Mouse (Mus musculus) neural tube, embryonic 14.5 days (tissue): ENCODE measurements around the gene Cdkl3. TPM values are rescaled to one million over a fixed set of nuclear protein-coding genes. Genes with fewer than 3 reads are reported as not detected.

ENCODE experiments used
- ATAC-seq: fragments of 200-750 bp; cut with Nextera tagmentation; 2 replicates; pipeline ENCODE4 v1.8.0; 2017; ENCODE audit warnings: low read depth, mild to moderate bottlenecking, moderate TSS enrichment, moderate library complexity
- H3K27ac ChIP-seq: fragments of 300-500 bp; sonication (generic); 2 replicates; pipeline ENCODE4 v1.5.1; 2014; ENCODE audit warnings: low read depth, mild to moderate bottlenecking, control low read depth, low read length, moderate library complexity, mixed read lengths
- H3K27me3 ChIP-seq: fragments of 300-500 bp; sonication (generic); 2 replicates; pipeline ENCODE4 v1.6.1; 2014; ENCODE audit warnings: low read length; ENCODE audit not compliant: control insufficient read depth, insufficient read depth
- H3K36me3 ChIP-seq: fragments of 300-500 bp; sonication (generic); 2 replicates; pipeline ENCODE4 v1.6.1; 2014; ENCODE audit warnings: low read length, mixed read lengths; ENCODE audit not compliant: control insufficient read depth, insufficient read depth
- H3K4me1 ChIP-seq: fragments of 300-500 bp; sonication (generic); 2 replicates; pipeline ENCODE4 v1.6.1; 2014; ENCODE audit warnings: low read length; ENCODE audit not compliant: control insufficient read depth, insufficient read depth
- H3K4me2 ChIP-seq: fragments of 300-500 bp; sonication (generic); 2 replicates; pipeline ENCODE4 v1.6.1; 2014; ENCODE audit warnings: mild to moderate bottlenecking, low read depth, low read length, control low read depth
- H3K4me3 ChIP-seq: fragments of 300-500 bp; sonication (generic); 2 replicates; pipeline ENCODE4 v1.5.1; 2014; ENCODE audit warnings: low read depth, low read length, control low read depth, mixed read lengths
- H3K9ac ChIP-seq: fragments of 300-500 bp; sonication (generic); replicated peaks from 2 replicates; pipeline ENCODE4 v1.6.1; 2014; ENCODE audit warnings: low read depth, mild to moderate bottlenecking, control low read depth, low read length, mixed read lengths
- H3K9me3 ChIP-seq: fragments of 300-500 bp; sonication (generic); 2 replicates; pipeline ENCODE4 v1.6.1; 2016; ENCODE audit warnings: low read length; ENCODE audit not compliant: control insufficient read depth
- WGBS: fragments of 180-500 bp; shearing (Covaris S2); extraction: QIAGEN DNeasy Blood & Tissue Kit; methylation state at CpG from one replicate; pipeline ENCODE4 v1.1.7; 2014; 5-methylcytosine and 5-hydroxymethylcytosine counted together
- microRNA-seq: library from miRNA; unstranded; fragments of <30 nt; microRNA quantifications from one replicate; pipeline ENCODE4, GENCODE M21; 2016
- polyA plus RNA-seq: library from polyadenylated mRNA; unstranded; fragments of >200 nt; fragmentation: Nextera tagmentation; extraction: Ambion mirVana; gene quantifications from 2 replicates; pipeline ENCODE4 v1.2.1, GENCODE M21; 2014

Cdkl3 gene
- polyA plus RNA-seq, 1 experiment from 2014 or later: 29.5 TPM

DNA sequence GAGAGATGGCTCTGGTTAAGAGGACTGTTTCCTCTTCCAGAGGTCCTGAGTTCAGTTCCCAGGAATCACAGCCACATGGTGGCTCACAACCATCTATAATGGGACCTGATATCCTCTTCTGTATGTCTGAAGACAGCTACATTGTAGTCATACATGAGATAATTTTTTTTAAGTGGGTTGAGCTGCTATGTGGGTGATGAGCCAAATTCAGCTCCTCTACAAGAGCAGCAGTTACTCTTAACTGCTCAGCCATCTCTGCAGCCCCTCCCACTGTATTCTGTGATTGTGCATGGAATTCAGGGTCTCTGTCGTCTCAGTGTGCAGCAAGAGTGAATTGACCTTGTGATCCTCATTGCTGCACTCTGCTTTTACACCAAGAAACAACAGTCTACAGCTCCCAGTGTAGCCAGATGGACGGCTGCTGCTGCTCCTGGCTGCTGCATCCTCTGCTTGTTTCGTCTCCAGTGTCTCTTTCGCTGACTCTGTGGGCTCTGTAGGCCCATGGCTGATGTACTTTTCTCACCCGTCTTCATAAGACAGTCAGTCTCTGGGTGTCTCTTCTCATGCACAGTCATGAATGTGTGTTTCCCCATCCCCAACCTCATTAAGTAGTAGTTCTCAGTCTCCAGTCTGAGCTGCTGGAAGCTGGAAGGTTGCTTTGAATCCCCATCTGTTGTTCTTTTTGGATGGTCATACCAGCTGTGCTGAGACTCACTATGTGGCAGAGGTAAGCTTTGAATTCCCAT, 124.5 kb downstream of the Cdkl3 start:
- H3K4me1 ChIP-seq: no peaks in the 10 kb centered on the region
- H3K27ac ChIP-seq: no peak overlapping the region
- no peak overlapping the region for H3K9ac ChIP-seq
- H3K27me3 ChIP-seq: no peaks in the 10 kb centered on the region
- peaks cover 16% of the 10 kb centered on the region for H3K36me3 ChIP-seq
- H3K4me3 ChIP-seq: no peak overlapping the region
- no peak for ATAC-seq
- 64% methylated on average over 5 of the region's 5 CpGs for WGBS
- H3K4me2 ChIP-seq: no peak overlapping the region
- H3K9me3 ChIP-seq: no peaks in the 10 kb centered on the region

DNA sequence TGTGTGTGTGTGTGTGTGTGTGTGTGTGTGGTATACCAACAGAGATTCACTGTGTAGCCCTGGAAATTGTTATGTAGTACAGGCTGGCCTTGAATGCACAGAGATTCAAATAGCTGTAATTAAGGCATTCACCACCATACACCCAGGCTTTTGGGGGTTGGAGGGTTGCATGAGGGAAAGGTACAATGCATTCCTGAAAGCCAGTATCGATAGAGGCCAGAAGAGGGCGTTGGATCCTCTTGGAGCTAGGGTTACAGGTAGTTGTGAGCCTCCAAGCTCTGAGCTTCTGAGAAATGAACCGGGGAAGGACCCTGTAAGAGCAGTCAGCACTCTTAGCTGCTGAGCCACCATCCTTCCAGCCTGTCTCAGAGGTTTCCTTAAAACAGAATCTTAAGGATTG, 125.2 kb downstream of the Cdkl3 start:
- Histone ChIP-seq H3K9me3 (no peaks in the 10 kb centered on the region), H3K4me1 (no peaks in the 10 kb centered on the region), H3K27ac (peak overlapping the region; percentile 1; the same call in 1 of the 2 replicates), H3K4me2 (no peak overlapping the region), H3K4me3 (no peak overlapping the region), H3K27me3 (no peaks in the 10 kb centered on the region), H3K36me3 (peaks cover 11% of the 10 kb centered on the region), H3K9ac (no peak overlapping the region)
- ATAC-seq: no peak
- 29% methylated on average over 3 of the region's 3 CpGs for WGBS

DNA sequence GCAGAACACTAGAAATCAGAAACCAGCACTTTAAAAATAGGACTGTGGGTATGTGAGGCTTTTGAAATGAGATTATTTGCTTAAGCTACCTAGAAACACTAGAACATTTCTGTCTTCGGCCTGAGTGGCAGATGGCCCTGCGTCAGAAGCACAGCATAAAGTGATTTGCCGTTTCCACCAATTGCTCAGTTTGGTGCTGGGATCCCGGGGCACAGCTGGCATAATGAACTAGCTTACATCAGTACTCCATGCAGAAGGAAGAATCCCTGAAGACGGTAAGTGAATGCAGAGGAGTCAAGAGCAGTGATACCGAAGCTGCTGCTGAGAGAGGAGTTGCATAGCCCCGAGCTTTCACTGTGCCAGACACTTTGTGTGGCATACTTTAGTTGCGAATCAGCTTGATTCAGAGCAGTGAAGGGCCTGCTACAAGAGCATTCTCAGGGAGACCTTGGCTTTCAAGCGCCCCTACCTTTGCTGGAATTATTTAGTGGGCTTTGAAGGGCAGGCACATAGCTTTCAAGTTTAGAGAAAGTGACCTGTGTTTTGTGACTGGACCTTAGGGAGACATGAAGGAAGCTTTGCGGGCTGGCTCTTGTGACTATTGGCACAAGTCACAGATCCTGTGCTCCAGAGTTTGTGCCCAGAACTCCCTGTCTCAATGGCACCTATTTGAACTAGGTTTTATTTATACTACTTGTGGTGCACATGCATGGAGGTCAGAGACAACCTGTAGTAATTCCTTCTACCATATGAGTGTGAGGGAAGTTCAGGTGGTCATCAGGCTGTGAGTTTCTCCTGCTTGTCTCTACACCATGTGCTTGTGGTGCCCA, 125.8 kb downstream of the Cdkl3 start:
- no peak overlapping the region for H3K9ac ChIP-seq
- no peak overlapping the region for H3K4me2 ChIP-seq
- no peak for ATAC-seq
- H3K36me3 ChIP-seq: peaks cover 5% of the 10 kb centered on the region; the same call in 1 of the 2 replicates
- H3K9me3 ChIP-seq: no peaks in the 10 kb centered on the region
- peak overlapping the region; percentile 1; the same call in 1 of the 2 replicates for H3K27ac ChIP-seq
- 73% methylated on average over 10 of the region's 10 CpGs for WGBS
- no peak overlapping the region for H3K4me3 ChIP-seq
- H3K27me3 ChIP-seq: no peaks in the 10 kb centered on the region
- H3K4me1 ChIP-seq: no peaks in the 10 kb centered on the region

GRCm38 (mm10) chr11:52130451-52131068, 126.5 kb downstream of the Cdkl3 start:
- no peaks in the 10 kb centered on the region for H3K9me3 ChIP-seq
- no peak overlapping the region for H3K4me3 ChIP-seq
- no peak overlapping the region for H3K9ac ChIP-seq
- 83% methylated on average over 7 of the region's 7 CpGs for WGBS
- H3K36me3 ChIP-seq: no peaks in the 10 kb centered on the region
- no peak for ATAC-seq
- H3K27me3 ChIP-seq: no peaks in the 10 kb centered on the region
- H3K4me1 ChIP-seq: no peaks in the 10 kb centered on the region
- no peak overlapping the region for H3K27ac ChIP-seq
- H3K4me2 ChIP-seq: no peak overlapping the region

Small RNA genes within 50 kb of the gene (microRNA-seq; reads per million reads assigned to microRNA genes)
- gene Gm24157: not detected
- gene Mir3061: 29.6 reads per million, percentile 28 among the genes with 10 or more reads in this experiment

Other genes with a start within 250 kb of the Cdkl3 start
- gene Sec24a, start 240.6 kb upstream of the Cdkl3 start, polyA plus RNA-seq: 21.1 and 22.8 TPM in 2 replicates
- 228 and 250 TPM in 2 replicates for gene Sar1b, start 240.5 kb upstream of the Cdkl3 start, polyA plus RNA-seq
- gene Jade2, start 146.6 kb upstream of the Cdkl3 start, polyA plus RNA-seq: 0.44 and 0.52 TPM in 2 replicates
- gene Cdkn2aipnl, start 36.6 kb upstream of the Cdkl3 start, polyA plus RNA-seq: 128 and 131 TPM in 2 replicates
- gene Ube2b, start 3.5 kb upstream of the Cdkl3 start, polyA plus RNA-seq: 165 and 171 TPM in 2 replicates
- gene Ppp2ca, start 94.5 kb downstream of the Cdkl3 start, polyA plus RNA-seq: 167 and 175 TPM in 2 replicates
- gene Olfr1373, start 141.3 kb downstream of the Cdkl3 start, polyA plus RNA-seq: not detected in 2 replicates
- not detected in 2 replicates for gene Olfr1371, start 209.8 kb downstream of the Cdkl3 start, polyA plus RNA-seq
- gene Skp1a, start 227.8 kb downstream of the Cdkl3 start, polyA plus RNA-seq: 1,044 and 1,145 TPM in 2 replicates